Mouse (Mus musculus): Measurements from ENCODE around the gene Snu13.

Gene Snu13

DNA sequence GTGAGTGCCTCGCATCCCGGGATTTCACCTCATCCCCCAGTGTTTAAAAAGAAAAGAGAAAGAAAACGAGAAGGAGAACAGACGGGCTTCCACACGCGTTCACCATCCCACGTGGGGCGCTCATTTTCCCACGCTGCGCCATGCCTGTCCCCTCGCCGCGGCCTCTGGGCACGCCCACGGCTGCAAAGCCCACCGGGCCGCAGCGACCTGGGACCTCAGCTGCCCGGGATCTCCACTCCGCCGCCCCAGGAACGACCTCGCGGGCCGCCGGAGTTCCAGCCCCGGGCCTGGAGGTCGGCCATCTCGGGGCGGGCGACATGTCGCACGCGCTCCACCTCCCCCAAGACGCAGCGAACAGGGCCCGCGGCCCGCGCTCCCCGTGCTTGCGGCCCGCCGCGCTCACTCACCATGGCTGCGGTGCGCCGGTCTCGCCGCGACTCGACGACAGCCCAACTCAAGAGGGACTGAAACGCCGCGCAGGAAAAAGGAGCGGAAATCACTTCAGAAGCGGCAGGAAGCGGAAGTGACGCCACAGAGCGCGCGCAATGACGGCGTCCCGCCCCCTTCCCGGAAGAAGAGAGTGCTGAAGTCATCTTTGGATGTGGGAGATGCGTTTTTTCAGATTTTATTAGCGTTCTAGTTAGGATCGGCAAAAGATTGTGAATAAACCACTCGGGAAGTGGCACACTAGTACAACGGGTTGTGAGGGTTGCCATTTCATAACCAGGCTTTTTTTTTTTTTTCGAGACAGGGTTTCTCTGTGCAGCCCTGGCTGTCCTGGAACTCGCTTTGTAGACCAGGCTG, at the start of gene Snu13:
Snu13 (minus strand) TSS at position 519 of the 804 bp plus-strand sequence.
- DNase-seq (ENCODE audit: low read depth, low spot score): peak; percentile 73

DNA sequence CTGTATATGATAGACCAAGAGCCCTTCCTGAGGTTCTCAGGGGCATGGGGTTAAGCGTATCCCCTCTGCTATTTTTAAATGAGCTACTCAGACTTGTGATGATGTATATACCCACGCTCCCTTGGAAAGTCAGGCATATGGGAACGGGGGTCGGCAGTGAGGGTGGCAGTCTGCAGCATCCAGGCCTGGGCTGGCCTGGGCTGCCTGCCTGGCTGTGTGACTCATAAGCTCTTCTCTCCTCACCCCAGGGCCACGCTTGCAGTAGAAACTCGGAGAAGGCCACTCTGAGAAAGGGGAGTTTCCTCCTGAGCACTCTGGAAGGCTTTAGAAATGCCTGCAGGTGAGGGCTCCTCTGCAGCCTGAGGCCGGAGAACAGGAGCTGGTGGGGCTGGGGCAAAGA, 43.7 kb upstream of the Snu13 start:
- DNase-seq (ENCODE audit: low read depth, low spot score): no peak

DNA sequence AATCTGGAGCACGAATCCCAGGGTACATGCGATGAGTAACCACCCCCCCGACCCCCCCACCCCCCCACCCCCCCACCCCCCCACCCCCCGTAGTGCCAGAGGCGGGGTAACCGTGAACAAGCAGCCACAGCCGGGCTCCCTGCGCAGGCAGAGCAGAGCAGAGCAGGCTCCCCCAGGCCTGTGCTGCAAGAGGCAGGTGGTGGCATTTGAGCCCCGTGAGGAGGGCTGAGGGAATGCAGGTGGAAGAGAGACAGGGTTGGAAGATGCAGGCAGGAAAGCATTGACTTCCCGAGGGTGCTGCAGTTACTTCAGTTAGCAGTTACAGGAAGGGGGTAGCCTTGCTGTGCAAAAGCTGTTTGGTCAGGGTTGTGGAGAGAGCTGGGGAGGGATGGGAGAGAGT, 39.9 kb upstream of the Snu13 start:
- no peak for DNase-seq (ENCODE audit: low read depth, low spot score)

DNA sequence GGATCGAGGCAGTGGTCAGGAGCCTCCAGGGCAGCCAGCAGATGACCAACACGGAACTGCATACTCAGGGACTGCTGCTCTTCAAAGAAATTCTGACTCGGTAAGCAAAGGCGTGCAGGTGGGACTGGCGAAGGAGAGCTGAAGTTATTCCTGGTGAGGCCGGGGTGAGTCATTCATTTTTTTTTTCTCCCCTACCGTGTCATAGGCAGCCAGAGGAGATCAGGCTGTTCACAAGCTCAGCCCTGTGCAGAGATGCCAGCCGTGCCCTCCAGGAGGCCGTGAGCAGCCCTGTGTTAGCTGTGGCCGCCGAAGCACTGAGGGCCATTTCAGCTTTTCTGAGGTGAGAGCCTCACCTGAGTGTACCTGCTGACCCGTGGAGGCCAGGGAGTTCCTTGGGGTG, 38.7 kb upstream of the Snu13 start:
- DNase-seq (ENCODE audit: low read depth, low spot score): no peak

DNA sequence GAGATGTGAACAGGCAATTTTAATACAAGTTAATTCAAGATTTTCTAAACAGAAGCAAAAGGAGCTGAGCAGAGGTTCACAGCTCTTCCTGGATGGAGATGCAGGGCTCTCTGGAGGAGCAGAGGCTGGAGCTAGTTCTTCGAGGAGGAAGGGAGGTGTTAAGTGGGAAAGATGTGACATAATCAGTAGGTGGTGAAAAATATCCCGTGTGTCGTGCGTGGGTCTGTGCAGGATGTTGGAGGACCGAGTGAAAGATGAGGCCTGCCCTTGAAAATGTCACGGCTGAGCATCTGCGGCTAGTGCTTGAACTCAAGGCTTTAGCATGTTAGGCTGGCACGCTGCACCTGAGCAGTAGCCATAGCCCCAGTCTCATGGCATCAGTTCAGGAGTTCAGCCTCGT, 38.2 kb upstream of the Snu13 start:
- no peak for DNase-seq (ENCODE audit: low read depth, low spot score)

DNA sequence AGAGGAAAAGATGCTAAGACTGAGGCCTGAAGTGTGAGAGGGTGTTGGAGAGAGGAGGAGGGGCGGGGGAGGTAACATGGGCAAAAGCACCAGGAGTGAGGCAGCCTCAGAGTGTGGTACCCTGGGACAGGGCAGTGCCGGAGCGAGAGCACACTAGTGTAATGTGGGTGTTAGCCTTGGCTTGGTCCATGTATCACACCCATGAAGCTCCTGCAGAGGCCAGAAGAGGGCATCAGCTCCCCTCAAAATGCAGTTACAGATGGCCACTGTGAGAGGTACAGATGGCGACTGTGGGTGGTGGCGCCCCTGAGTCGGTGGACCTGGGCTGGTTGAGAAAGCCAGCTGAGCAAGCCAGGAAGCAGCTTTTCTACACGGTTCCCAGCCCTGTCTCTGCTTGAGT, 33.8 kb upstream of the Snu13 start:
- DNase-seq (ENCODE audit: low read depth, low spot score): no peak

DNA sequence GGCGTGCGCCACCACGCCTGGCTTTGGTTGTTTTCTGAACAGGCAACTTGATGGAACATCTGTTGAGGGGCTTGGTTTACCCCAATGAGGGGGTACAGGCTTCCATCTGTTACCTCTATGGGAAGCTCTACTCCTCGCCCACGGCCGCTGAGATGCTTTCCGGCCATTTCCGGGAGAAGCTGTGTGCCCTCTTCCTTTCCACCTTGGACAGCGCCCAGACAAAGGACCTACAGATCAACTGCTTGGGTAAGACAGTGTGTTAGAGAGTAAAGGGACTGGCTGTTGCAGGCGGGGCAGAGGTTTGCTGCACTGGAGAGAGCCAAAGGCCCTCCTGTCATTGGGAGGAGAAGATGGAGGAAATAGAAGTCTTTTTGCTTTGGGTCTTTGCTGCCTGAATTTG, 32.5 kb upstream of the Snu13 start:
- DNase-seq (ENCODE audit: low read depth, low spot score): no peak

DNA sequence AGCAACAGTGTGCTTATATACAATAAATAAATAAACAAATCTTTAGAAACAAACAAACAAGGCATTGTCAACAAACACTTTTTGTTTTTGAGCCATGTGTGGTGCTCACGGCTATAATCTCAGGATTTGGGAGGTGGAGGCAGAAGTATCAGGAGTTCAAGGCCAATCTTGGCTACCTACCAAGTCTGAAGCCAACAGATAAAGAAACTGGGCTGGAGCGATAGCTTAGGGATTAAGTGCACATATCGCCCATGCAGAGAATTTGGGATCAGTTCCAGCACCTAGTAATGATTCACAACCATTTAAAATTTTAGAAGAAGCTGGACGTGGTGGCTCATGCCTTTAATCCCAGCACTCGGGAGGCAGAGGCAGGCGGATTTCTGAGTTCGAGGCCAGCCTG, 26.1 kb upstream of the Snu13 start:
- no peak for DNase-seq (ENCODE audit: low read depth, low spot score)

DNA sequence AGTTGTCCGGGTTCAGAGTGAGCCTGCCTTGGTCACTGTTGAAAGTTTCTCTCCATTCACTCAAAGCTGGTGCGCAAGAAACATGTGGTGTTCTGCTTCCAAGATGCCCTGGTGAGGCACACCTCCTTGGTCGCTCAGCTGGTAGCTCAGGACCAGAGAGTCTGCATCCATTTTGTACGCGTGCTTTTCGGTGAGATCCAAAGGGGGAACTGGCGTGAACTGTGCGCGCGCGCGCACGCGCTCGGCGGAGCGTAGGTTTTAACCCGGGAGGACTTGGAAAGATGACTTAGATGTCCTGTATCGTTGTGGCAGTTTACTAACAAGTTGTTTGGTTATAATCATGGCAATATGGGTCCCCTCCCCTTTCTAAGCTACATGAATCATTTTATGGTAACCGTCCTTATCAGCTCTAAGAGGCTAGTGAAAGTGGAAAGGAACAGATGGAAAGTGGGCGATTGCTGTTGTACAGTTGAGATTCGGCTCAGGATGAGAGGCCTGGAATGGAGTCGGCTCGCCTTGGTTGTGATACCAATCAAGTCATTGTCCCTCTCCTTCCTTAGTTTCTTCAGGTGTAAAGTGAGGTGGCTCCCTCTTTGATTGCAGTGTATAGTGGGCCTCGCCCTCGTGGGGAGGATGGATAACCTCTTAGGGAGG, 24.5 kb upstream of the Snu13 start:
- no peak for DNase-seq (ENCODE audit: low read depth, low spot score)

DNA sequence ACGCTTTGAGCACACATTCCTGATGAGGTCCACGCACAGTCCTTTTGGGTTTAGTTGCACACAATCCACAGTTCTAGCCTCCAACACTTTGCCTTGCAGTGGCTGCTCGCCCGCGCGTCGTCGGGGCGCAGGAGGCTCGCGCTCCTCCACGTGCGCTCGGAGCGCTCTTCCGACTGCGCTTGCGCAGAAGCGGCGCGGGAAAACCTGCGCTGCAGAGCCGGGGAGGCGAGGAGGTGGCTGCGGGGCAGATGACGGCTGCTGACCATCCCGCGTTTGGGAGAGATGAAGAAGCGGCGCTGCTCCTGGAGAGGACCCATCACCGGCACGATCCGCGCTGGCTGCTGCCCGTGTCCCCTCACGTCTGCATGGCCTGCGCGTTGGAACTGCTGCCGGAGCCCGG, 22.5 kb upstream of the Snu13 start, which contains the start of gene Mei1:
Mei1 (plus strand) TSS at position 99 of the 400 bp plus-strand sequence.
- no peak for DNase-seq (ENCODE audit: low read depth, low spot score)

DNA sequence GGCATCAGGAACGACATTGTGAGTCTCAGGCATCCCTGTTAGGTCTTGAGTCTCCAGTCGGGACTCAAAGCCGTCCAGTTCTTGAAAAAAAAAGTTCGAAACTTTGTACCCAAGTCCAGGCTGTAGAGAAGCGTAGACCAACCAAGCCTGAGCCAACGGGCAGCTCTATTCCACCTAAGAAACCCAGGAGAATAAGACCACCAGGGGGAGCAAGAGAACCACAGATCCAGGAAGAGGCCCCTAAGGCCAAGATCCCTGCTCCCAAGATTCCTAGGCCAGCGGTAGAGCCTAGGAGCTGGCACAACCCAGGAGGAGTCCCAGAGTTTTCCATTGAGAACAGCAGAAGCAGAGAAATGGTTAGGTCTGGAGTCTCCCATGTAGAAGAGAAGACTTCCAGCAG, 18.1 kb upstream of the Snu13 start:
- DNase-seq (ENCODE audit: low read depth, low spot score): peak; percentile 59

DNA sequence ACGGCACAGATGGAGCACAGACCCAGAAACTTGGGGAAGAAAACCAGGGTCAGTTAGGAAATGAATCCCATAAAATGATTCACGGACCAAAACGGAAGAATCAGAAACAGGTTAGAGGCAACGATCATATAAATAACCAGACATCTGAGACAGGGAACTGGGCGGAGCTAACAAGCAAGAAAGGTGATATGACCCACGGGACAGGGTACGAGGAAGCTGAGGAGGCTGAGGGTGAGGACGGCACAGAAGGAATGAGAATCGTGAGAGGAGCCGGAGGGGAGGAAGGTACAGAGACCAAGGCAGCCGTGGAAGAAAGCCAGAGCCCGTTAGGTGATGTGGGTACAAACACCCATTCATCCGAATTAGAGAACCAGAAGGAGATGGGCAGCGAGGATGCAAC, 16.5 kb upstream of the Snu13 start:
- no peak for DNase-seq (ENCODE audit: low read depth, low spot score)

DNA sequence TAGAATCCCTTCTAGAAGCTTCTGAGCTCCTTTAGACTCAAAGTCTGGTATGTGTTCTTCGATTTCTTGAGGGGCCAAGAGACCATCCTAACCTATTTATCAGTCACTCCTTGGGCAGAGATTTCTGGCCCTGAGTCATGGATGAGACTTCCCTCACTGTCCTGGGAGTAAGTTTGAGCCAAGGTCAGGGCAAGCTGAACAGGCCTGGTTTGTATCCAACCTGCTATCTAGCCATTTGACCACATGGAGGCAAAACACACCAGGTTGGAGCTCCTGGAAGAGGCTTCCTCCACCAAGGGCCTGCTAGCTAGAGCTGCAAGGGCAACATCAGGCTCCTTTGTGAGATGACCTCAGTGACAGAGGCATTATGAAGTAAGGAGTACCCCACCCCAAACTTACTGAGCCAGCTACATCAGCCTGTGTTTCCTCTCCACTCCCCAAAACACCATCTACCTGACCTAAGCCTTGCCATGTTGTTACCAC, 11.4 kb upstream of the Snu13 start, which contains the start of gene 4930407I10Rik:
4930407I10Rik (plus strand) TSS at position 433 of the 483 bp plus-strand sequence.
- DNase-seq (ENCODE audit: low read depth, low spot score): no peak

DNA sequence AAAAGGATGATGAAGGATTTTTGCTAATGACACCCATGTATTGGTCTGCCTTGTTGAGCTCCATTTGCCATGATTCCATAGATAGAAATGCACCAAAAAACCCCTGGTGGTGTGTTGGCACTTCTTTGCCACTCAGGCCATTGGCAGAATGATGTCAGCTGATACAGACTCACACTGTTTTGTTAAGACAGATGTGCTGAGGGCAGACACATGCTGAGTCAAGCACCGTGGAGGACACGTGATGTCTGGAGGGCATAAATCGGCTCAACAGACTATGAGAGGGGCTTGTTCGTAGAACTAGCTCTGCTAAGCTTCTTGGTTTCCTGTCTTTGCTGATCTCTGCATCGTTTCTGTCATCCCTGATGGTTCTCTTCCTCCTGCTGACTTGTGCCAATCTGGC, 5.1 kb upstream of the Snu13 start:
- DNase-seq (ENCODE audit: low read depth, low spot score): no peak

DNA sequence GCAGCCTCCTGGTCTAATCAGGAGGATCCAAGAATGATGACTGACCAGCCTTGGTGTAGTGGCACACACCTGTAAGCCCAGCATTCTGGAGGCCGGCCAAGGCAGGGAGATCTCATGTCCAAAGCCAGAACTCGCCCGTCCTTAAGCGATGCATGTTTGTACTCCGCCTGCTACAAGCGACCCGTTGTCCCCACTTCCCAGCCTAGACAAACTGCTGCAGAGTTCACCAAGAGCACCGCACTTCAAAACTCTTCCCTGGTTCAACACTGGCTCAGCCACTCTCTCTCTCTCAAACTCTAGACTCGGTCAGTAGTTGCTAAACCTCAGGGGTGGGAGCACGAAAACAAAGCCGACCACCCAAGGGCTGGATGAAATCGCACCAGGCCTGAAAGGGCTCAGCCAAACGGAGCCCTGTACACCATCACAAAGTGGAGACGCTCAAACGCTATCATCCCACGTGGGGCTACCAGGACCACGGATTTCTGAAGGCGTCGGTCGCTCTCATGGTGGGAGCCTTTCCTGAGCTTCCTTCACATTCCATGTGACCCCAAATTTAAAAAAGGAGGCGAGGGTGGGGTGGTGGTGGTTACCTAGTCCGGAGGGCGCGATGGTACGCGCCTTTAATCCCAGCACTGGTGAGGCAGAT, 1.0 kb downstream of the Snu13 start:
- no peak for DNase-seq (ENCODE audit: low read depth, low spot score)

DNA sequence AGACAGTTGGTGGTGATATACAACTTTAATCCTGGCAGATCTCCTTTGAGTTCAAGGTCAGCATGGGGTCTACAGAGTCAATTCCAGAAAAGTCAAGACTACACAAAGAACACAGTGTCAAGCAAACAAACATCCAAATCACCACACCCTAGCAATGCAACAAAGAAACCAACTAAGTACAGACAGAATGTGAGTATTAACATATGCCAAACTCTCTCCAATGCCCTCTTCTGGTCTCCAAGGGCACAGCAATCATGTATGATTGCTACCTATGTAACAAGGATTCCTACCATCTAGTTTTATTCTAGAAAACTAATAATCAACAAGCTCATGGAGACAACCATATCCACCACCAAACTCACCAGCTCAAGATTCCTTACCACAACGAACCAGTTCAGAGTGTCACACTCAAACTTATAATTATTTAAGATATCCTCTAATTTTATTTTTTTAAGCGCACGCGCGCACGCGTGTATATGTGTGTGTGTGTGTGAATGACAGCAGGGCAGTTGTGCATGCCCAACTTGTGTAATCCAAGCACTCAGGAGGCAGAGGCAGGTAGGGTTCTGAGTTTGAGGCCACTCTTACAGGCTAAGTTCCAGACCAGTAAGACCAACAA, 3.1 kb downstream of the Snu13 start:
- no peak for DNase-seq (ENCODE audit: low read depth, low spot score)

DNA sequence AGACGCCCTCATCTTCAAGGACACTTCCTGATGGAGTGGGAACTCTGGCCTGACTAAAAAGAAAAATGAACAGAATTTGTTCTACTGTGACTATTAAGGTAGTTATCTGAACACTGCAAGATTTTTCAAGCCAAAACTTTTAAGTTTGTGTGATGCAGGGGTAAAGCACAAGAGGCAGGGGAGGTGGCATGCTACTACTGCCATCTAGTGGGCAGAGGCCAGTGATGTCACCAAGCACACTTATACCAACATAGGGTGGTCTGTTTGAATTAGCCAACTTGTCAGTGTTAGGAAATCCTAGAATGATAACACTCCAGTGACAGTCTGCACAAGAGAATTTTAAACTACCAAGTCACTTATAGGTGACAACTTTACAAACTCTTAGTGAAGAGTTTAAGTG, 6.7 kb downstream of the Snu13 start:
- DNase-seq (ENCODE audit: low read depth, low spot score): peak; percentile 29

DNA sequence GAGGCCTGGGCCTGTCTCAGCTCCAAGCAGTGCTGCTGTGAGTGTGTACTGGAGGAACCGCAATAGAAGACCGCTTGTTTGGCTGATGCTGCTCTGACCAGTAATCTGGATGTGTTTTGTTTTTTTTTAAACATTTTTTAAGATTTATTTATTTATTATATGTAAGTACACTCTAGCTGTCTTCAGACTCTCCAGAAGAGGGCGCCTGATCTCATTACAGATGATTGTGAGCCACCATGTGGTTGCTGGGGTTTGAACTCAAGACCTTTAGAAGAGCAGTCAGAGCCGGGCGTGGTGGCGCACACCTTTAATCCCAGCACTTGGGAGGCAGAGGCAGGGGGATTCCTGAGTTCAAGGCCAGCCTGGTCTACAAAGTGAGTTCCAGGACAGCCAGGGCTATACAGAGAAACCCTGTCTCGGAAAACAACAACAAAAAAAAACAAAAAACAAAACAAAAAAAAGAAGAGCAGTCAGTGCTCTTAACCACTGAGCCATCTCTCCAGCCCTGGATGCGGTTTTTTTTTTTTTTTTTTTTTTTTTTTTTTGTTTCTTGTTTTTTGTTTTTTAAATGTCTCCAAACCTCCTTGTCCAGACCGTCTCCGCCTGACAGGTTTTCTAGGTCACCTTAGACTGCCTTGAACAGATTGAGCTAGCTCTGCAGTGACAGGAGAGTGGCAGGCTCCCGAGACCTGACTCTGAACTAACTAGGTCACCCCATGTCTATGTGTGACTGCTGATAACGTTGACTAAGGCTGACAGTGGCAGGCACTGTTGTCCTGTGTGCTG, 11.3 kb downstream of the Snu13 start:
- no peak for DNase-seq (ENCODE audit: low read depth, low spot score)

DNA sequence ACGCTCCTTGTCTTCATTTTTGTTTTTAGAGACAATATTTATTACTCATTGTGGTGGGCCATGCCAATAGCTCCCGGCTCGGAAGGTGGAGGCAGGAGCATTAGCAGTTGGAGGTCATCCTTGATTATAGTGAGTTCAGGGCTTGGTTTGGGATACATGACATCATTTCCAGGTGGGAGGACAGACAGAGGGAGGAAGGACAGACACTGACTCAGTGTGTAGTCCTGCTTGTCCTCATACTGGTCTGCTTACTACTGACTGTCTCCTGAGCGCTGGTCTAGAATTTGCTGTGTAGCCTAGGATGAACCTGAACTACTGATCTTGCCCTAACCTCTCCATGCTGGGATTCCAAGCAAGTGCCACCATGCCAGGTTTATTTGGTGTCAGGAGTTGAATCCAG, 13.6 kb downstream of the Snu13 start, which contains the start of gene Desi1:
Desi1 (minus strand) TSS at position 101 of the 400 bp plus-strand sequence.
- no peak for DNase-seq (ENCODE audit: low read depth, low spot score)

DNA sequence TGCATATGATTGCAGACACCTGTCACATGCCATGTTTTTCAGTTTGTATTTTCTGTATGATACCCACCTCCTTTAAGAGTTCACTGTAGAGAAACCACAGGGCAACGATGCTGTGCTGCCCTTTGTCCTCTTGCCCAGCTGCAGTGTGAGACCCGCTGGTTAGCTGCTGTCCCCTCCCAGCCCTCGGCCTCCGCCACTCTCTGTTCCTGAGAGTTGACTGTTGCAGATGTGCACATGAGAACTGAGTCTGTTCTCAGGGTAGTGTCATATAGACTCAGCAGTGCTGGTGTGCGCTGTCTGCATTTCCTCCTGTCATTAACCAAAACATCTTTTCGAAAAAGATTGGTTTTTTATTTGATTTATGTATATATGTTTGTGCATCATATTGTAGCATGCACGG, 15.0 kb downstream of the Snu13 start:
- DNase-seq (ENCODE audit: low read depth, low spot score): no peak

DNA sequence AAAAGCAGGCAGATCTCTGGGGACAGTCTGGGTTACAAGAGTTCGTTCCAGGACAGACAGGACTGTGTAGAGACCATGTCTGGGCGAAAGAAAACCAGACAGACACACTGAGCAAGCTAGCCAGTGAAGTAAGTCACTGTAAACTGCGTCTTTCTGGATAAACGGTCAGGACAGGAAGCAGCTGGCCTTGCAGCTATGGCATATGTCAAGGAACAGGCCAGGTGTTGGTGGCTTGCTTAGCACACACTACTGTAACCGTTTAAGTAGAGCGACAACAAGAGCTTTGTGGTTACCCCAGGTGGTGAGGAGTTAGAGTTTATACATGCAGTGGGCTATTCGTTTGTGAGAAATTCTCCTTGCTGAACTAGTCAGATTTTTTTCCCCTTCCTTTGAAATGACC, 19.7 kb downstream of the Snu13 start:
- DNase-seq (ENCODE audit: low read depth, low spot score): no peak
